Mouse (Mus musculus) MEL (cell line): ENCODE data around the gene Mcl1.

Experiments used
- CHD2 ChIP-seq: IDR thresholded peaks from 2 replicates; pipeline ENCODE4 v1.6.1; 2011; ENCODE audit warnings: low read length, improper control_type of control experiment
- CTCF ChIP-seq, 3 experiments: IDR thresholded peaks in 2 of 3; conservative IDR thresholded peaks in 1 of 3; 2 replicates each; pipeline ENCODE4 v1.5.1; 2011 to 2012; ENCODE audit warnings: low read length in 3 of 3, low read depth in 2 of 3, mild to moderate bottlenecking in 2 of 3, improper control_type of control experiment in 1 of 3, inconsistent platforms in 1 of 3, mixed read lengths in 1 of 3, moderate library complexity in 1 of 3; ENCODE audit not compliant: control insufficient read depth in 1 of 3, insufficient read depth in 1 of 3, poor library complexity in 1 of 3, severe bottlenecking in 1 of 3
- EP300 ChIP-seq, 2 experiments: IDR thresholded peaks; 2 replicates each; pipeline ENCODE4 v1.6.1; 2011; ENCODE audit warnings: improper control_type of control experiment in 2 of 2, low read length in 2 of 2, low read depth in 1 of 2, mild to moderate bottlenecking in 1 of 2
- GATA1 ChIP-seq: IDR thresholded peaks from 2 replicates; pipeline ENCODE4 v1.6.1; 2011; ENCODE audit warnings: low read depth, low read length, improper control_type of control experiment
- MAX ChIP-seq: IDR thresholded peaks from 2 replicates; pipeline ENCODE4 v1.6.1; 2011; ENCODE audit warnings: low read length, improper control_type of control experiment
- MAZ ChIP-seq: IDR thresholded peaks from 2 replicates; pipeline ENCODE4 v1.6.1; 2012; ENCODE audit warnings: low read depth, mild to moderate bottlenecking, inconsistent platforms, low read length, improper control_type of control experiment
- MEF2A ChIP-seq: IDR thresholded peaks from 2 replicates; pipeline ENCODE4 v1.6.1; 2014; ENCODE audit warnings: low read depth, mild to moderate bottlenecking, inconsistent platforms, low read length, improper control_type of control experiment; ENCODE audit not compliant: poor library complexity, insufficient replicate concordance, severe bottlenecking; ENCODE audit errors: extremely low read depth
- TBP ChIP-seq: IDR thresholded peaks from 2 replicates; pipeline ENCODE4 v1.8.0; 2011; ENCODE audit warnings: low read depth, low read length, improper control_type of control experiment
- USF2 ChIP-seq, 2 experiments: IDR thresholded peaks; 2 replicates each; pipeline ENCODE4 v1.6.1; 2011 to 2012; ENCODE audit warnings: improper control_type of control experiment in 2 of 2, low read length in 2 of 2, borderline replicate concordance in 1 of 2, inconsistent platforms in 1 of 2, low read depth in 1 of 2, mild to moderate bottlenecking in 1 of 2; ENCODE audit not compliant: insufficient read depth in 1 of 2
- ZC3H11A ChIP-seq: IDR thresholded peaks from 2 replicates; pipeline ENCODE4 v1.6.1; 2012; ENCODE audit warnings: low read depth, mild to moderate bottlenecking, inconsistent platforms, low read length, improper control_type of control experiment

DNA sequence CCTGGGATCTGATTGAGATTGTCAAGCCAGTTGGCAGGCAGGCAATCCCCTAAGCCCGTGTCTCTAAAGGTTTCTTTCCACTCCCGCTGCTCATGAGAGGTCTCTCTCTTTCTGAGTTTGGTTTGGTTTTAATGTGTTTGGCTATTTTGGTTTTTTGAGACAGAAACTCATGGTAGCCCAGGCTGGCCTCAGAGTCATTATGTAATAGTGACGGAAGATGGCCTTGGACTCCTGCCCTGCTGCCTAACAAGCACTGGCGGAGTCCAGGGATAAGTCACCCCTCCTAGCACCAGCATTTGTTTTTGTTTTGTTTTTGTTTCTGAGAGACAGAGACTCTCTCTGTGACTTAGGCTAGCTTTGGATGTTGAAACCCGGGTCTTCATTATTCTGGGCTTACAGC is 3.2 kb upstream of the Mcl1 start:
- TF ChIP-seq EP300 (IDR thresholded peaks at IDR 0.05; ENCODE audit: low read depth in 1 of 2, low read length in 2 of 2) = no peak
- TF ChIP-seq MAX = no peak
- TF ChIP-seq CTCF (IDR thresholded peaks at IDR 0.05 in 2 of 3, conservative IDR thresholded peaks at IDR 0.05 in 1 of 3; ENCODE audit: control insufficient read depth in 1 of 3, insufficient read depth in 1 of 3, low read depth in 2 of 3, low read length in 3 of 3, poor library complexity in 1 of 3, severe bottlenecking in 1 of 3) = no peak
- no peak for TF ChIP-seq TBP
- no peak for TF ChIP-seq MAZ
- TF ChIP-seq GATA1 = no peak
- TF ChIP-seq CHD2 = no peak
- TF ChIP-seq MEF2A = no peak
- no peak for TF ChIP-seq ZC3H11A
- TF ChIP-seq USF2 (IDR thresholded peaks at IDR 0.05; ENCODE audit: borderline replicate concordance in 1 of 2, insufficient read depth in 1 of 2, low read depth in 1 of 2, low read length in 2 of 2) = no peak
